Mouse (Mus musculus): ENCODE data around the gene Pid1. TPM values are rescaled to one million over a fixed set of nuclear protein-coding genes. Genes with fewer than 3 reads are reported as not detected.

Pid1 gene
- 14.0 and 16.5 TPM in 2 replicates for polyA plus RNA-seq (2015; fragmentation: Nextera tagmentation; extraction: Ambion mirVana)

- no peak within 1 kb of the TSS for H3K27ac ChIP-seq
- no peaks in the 10 kb centered on the region for H3K36me3 ChIP-seq
- WGBS (ENCODE audit: insufficient replicate concordance) = 65% methylated on average over 8 of the region's 8 CpGs
- H3K27me3 ChIP-seq = no peaks in the 10 kb centered on the region
- no peaks in the 10 kb centered on the region for H3K9me3 ChIP-seq (replicated peaks)
- H3K4me2 ChIP-seq = no peak within 1 kb of the TSS
- no peak within 1 kb of the TSS for H3K9ac ChIP-seq
- ATAC-seq (ENCODE audit: low read depth) (no peak), DNase-seq (no peak)
- H3K4me3 ChIP-seq (replicated peaks) = no peak within 1 kb of the TSS
- no peaks in the 10 kb centered on the region for H3K4me1 ChIP-seq (replicated peaks)
Observed at GRCm38 (mm10) chr1:84363967-84364366, at the start of gene Pid1. TSS of gene Pid1 (minus strand) at chr1:84364180.

GRCm38 (mm10) chr1:84409514-84409913 lies 45.5 kb upstream of the Pid1 start:
- no peak for DNase-seq
- WGBS (ENCODE audit: insufficient replicate concordance) = 58% methylated on average over 2 of the region's 2 CpGs

GRCm38 (mm10) chr1:84408873-84409272 lies 44.9 kb upstream of the Pid1 start:
- H3K4me3 ChIP-seq (replicated peaks) = no peak overlapping the region
- no peak overlapping the region for H3K4me2 ChIP-seq
- H3K9ac ChIP-seq = no peak overlapping the region
- H3K9me3 ChIP-seq (replicated peaks) = no peaks in the 10 kb centered on the region
- H3K4me1 ChIP-seq (replicated peaks) = no peaks in the 10 kb centered on the region
- H3K27me3 ChIP-seq = no peaks in the 10 kb centered on the region
- no peaks in the 10 kb centered on the region for H3K36me3 ChIP-seq
- ATAC-seq (ENCODE audit: low read depth) (no peak), DNase-seq (no peak)
- 56% methylated on average over 2 of the region's 2 CpGs for WGBS (ENCODE audit: insufficient replicate concordance)
- H3K27ac ChIP-seq = no peak overlapping the region

More at GRCm38 (mm10) chr1:84409514-84409913, 45.5 kb upstream of the Pid1 start:
- H3K9me3 ChIP-seq (replicated peaks) = no peaks in the 10 kb centered on the region
- no peaks in the 10 kb centered on the region for H3K36me3 ChIP-seq
- ATAC-seq (ENCODE audit: low read depth) = no peak
- no peak overlapping the region for H3K27ac ChIP-seq
- H3K27me3 ChIP-seq = no peaks in the 10 kb centered on the region
- H3K4me1 ChIP-seq (replicated peaks) = no peaks in the 10 kb centered on the region
- no peak overlapping the region for H3K4me2 ChIP-seq
- H3K4me3 ChIP-seq (replicated peaks) = no peak overlapping the region
- H3K9ac ChIP-seq = no peak overlapping the region

- H3K4me1 ChIP-seq (replicated peaks) = no peaks in the 10 kb centered on the region
- no peak for ATAC-seq (ENCODE audit: low read depth)
- no peaks in the 10 kb centered on the region for H3K27me3 ChIP-seq
- H3K9me3 ChIP-seq (replicated peaks) = no peaks in the 10 kb centered on the region
- H3K4me3 ChIP-seq (replicated peaks) = no peak overlapping the region
- no peak overlapping the region for H3K27ac ChIP-seq
- H3K36me3 ChIP-seq = no peaks in the 10 kb centered on the region
- WGBS (ENCODE audit: insufficient replicate concordance) = 16% methylated on average over 4 of the region's 4 CpGs
- no peak overlapping the region for H3K9ac ChIP-seq
- no peak overlapping the region for H3K4me2 ChIP-seq
- DNase-seq = peak; percentile 3
Observed at GRCm38 (mm10) chr1:84406891-84407290, 42.9 kb upstream of the Pid1 start.

- WGBS (ENCODE audit: insufficient replicate concordance) = 65% methylated on average over 5 of the region's 5 CpGs
- H3K4me1 ChIP-seq (replicated peaks) = no peaks in the 10 kb centered on the region
- H3K27me3 ChIP-seq = no peaks in the 10 kb centered on the region
Observed at GRCm38 (mm10) chr1:84405551-84406290, 41.7 kb upstream of the Pid1 start.

GRCm38 (mm10) chr1:84404880-84405279 lies 40.9 kb upstream of the Pid1 start:
- DNase-seq = no peak
- no peak overlapping the region for H3K27ac ChIP-seq
- no peaks in the 10 kb centered on the region for H3K27me3 ChIP-seq
- WGBS (ENCODE audit: insufficient replicate concordance) = 39% methylated on average over 12 of the region's 12 CpGs
- no peaks in the 10 kb centered on the region for H3K36me3 ChIP-seq
- no peak overlapping the region for H3K4me2 ChIP-seq
- no peak overlapping the region for H3K4me3 ChIP-seq (replicated peaks)
- H3K4me1 ChIP-seq (replicated peaks) = no peaks in the 10 kb centered on the region
- ATAC-seq (ENCODE audit: low read depth) = no peak
- H3K9ac ChIP-seq = no peak overlapping the region
- H3K9me3 ChIP-seq (replicated peaks) = no peaks in the 10 kb centered on the region

More at GRCm38 (mm10) chr1:84405551-84406290, 41.7 kb upstream of the Pid1 start:
- Histone ChIP-seq H3K36me3 (no peaks in the 10 kb centered on the region), H3K27ac (no peak overlapping the region), H3K9ac (no peak overlapping the region), H3K4me2 (no peak overlapping the region), H3K9me3 (replicated peaks) (no peaks in the 10 kb centered on the region), H3K4me3 (replicated peaks) (no peak overlapping the region)
- no peak for ATAC-seq (ENCODE audit: low read depth)
- no peak for DNase-seq

- ATAC-seq (ENCODE audit: low read depth) (no peak), DNase-seq (no peak)
- 73% methylated on average over 1 of the region's 1 CpGs for WGBS (ENCODE audit: insufficient replicate concordance)
- Histone ChIP-seq H3K4me2 (no peak overlapping the region), H3K9me3 (replicated peaks) (no peaks in the 10 kb centered on the region), H3K4me3 (replicated peaks) (no peak overlapping the region), H3K27me3 (no peaks in the 10 kb centered on the region), H3K4me1 (replicated peaks) (no peaks in the 10 kb centered on the region), H3K27ac (no peak overlapping the region), H3K9ac (no peak overlapping the region), H3K36me3 (no peaks in the 10 kb centered on the region)
Observed at GRCm38 (mm10) chr1:84402154-84402553, 38.2 kb upstream of the Pid1 start.

- Histone ChIP-seq H3K27me3 (no peaks in the 10 kb centered on the region), H3K27ac (no peak overlapping the region), H3K4me2 (no peak overlapping the region), H3K4me1 (replicated peaks) (no peaks in the 10 kb centered on the region), H3K9ac (no peak overlapping the region), H3K36me3 (no peaks in the 10 kb centered on the region), H3K9me3 (replicated peaks) (no peaks in the 10 kb centered on the region), H3K4me3 (replicated peaks) (no peak overlapping the region)
- no peak for DNase-seq
- no peak for ATAC-seq (ENCODE audit: low read depth)
- WGBS (ENCODE audit: insufficient replicate concordance) = 67% methylated on average over 3 of the region's 3 CpGs
Observed at GRCm38 (mm10) chr1:84399671-84400070, 35.7 kb upstream of the Pid1 start.

- Histone ChIP-seq H3K9ac (no peak overlapping the region), H3K27me3 (no peaks in the 10 kb centered on the region), H3K4me2 (no peak overlapping the region), H3K4me3 (replicated peaks) (no peak overlapping the region), H3K36me3 (no peaks in the 10 kb centered on the region), H3K4me1 (replicated peaks) (no peaks in the 10 kb centered on the region), H3K9me3 (replicated peaks) (no peaks in the 10 kb centered on the region), H3K27ac (no peak overlapping the region)
- WGBS (ENCODE audit: insufficient replicate concordance) = 74% methylated on average over 4 of the region's 4 CpGs
- ATAC-seq (ENCODE audit: low read depth) (no peak), DNase-seq (no peak)
Observed at GRCm38 (mm10) chr1:84399118-84399517, 35.1 kb upstream of the Pid1 start.

- H3K27me3 ChIP-seq = no peaks in the 10 kb centered on the region
- no peaks in the 10 kb centered on the region for H3K9me3 ChIP-seq (replicated peaks)
- no peak overlapping the region for H3K27ac ChIP-seq
- DNase-seq (no peak), ATAC-seq (ENCODE audit: low read depth) (no peak)
- no peaks in the 10 kb centered on the region for H3K4me1 ChIP-seq (replicated peaks)
- no peak overlapping the region for H3K4me2 ChIP-seq
- no peak overlapping the region for H3K4me3 ChIP-seq (replicated peaks)
- WGBS (ENCODE audit: insufficient replicate concordance) = 49% methylated on average over 3 of the region's 3 CpGs
- H3K36me3 ChIP-seq = no peaks in the 10 kb centered on the region
- H3K9ac ChIP-seq = no peak overlapping the region
Observed at GRCm38 (mm10) chr1:84396787-84397186, 32.8 kb upstream of the Pid1 start.

GRCm38 (mm10) chr1:84395928-84396327 lies 31.9 kb upstream of the Pid1 start:
- no peaks in the 10 kb centered on the region for H3K4me1 ChIP-seq (replicated peaks)
- no peak overlapping the region for H3K4me3 ChIP-seq (replicated peaks)
- DNase-seq (no peak), ATAC-seq (ENCODE audit: low read depth) (no peak)
- WGBS (ENCODE audit: insufficient replicate concordance) = 57% methylated on average over 8 of the region's 8 CpGs
- no peaks in the 10 kb centered on the region for H3K36me3 ChIP-seq
- H3K9me3 ChIP-seq (replicated peaks) = no peaks in the 10 kb centered on the region
- H3K27me3 ChIP-seq = no peaks in the 10 kb centered on the region
- no peak overlapping the region for H3K4me2 ChIP-seq
- no peak overlapping the region for H3K9ac ChIP-seq
- no peak overlapping the region for H3K27ac ChIP-seq

- WGBS (ENCODE audit: insufficient replicate concordance) = 61% methylated on average over 4 of the region's 4 CpGs
- Histone ChIP-seq H3K9me3 (replicated peaks) (no peaks in the 10 kb centered on the region), H3K4me2 (no peak overlapping the region), H3K4me3 (replicated peaks) (no peak overlapping the region), H3K36me3 (no peaks in the 10 kb centered on the region), H3K27ac (no peak overlapping the region), H3K9ac (no peak overlapping the region), H3K27me3 (no peaks in the 10 kb centered on the region), H3K4me1 (replicated peaks) (no peaks in the 10 kb centered on the region)
- no peak for DNase-seq
- no peak for ATAC-seq (ENCODE audit: low read depth)
Observed at GRCm38 (mm10) chr1:84390961-84391360, 27.0 kb upstream of the Pid1 start.
